ENCODE assay signal across 20 mouse cellular contexts in genomic region chr5:75171859-75172258, GRCm38 (mm10). TPM values are rescaled to one million over a fixed set of nuclear protein-coding genes. Genes with fewer than 3 reads are reported as not detected.
"Had no signal": no experiment of that assay in that cellular context is flagged by ENCODE, and none has a peak within 500 bp of the region (broad histone marks: within the 10 kb centered on the region; RNA-seq: fewer than 3 reads in every experiment).

No protein-coding gene starts in this region.

- ATAC-seq: liver, postnatal 0 days; lung, postnatal 0 days; midbrain, embryonic 16.5 days had no signal

- H3K27me3 ChIP-seq: limb, embryonic 12.5 days; limb, embryonic 15.5 days; midbrain, embryonic 12.5 days; stomach, embryonic 15.5 days had no signal

- H3K9me3 ChIP-seq: limb, embryonic 12.5 days; limb, embryonic 15.5 days; midbrain, embryonic 12.5 days; stomach, embryonic 15.5 days had no signal

- H3K4me3 ChIP-seq: layer of hippocampus, adult 2 months; limb, embryonic 12.5 days; limb, embryonic 15.5 days; midbrain, embryonic 12.5 days; stomach, embryonic 15.5 days had no signal

- H3K4me1 ChIP-seq: limb, embryonic 12.5 days; limb, embryonic 15.5 days; midbrain, embryonic 12.5 days; stomach, embryonic 15.5 days had no signal

- H3K36me3 ChIP-seq: midbrain, embryonic 12.5 days had no signal

- H3K9ac ChIP-seq: limb, embryonic 12.5 days; limb, embryonic 15.5 days; liver, embryonic 14.5 days; liver, postnatal 0 days; lung, embryonic 14.5 days; midbrain, embryonic 12.5 days; stomach, embryonic 15.5 days had no signal

- H3K4me2 ChIP-seq: limb, embryonic 12.5 days; limb, embryonic 15.5 days; liver, embryonic 11.5 days; lung, embryonic 14.5 days; midbrain, embryonic 12.5 days; stomach, embryonic 15.5 days had no signal

- H3K27ac ChIP-seq: kidney, postnatal 0 days; layer of hippocampus, adult 2 months; limb, embryonic 12.5 days; limb, embryonic 15.5 days; liver, embryonic 14.5 days; macrophage; midbrain, embryonic 12.5 days; stomach, embryonic 15.5 days had no signal

- DNase-seq: kidney, adult 11 months; kidney, adult 9 months; kidney, postnatal 25 days; layer of hippocampus, adult 9-11 months; liver, postnatal 0 days; lung, embryonic 14.5 days; right cerebral cortex, postnatal 25 days; spleen, adult 18-20 months; thymus, postnatal 25 days had no signal

RNA-seq across cellular contexts. Expression of gene Pdgfra, which starts 19.8 kb away (rescaled TPM):
- polyA plus RNA-seq: macrophage had no signal
